Mouse (Mus musculus) urinary bladder, postnatal 14 days (tissue): ENCODE results near the gene Vpreb3.

Experiments used
- DNase-seq: peaks from one replicate; pipeline ENCODE4 v3.0.0; 2021; ENCODE audit warnings: low spot score

The Vpreb3 gene

GRCm38 (mm10) chr10:75932081-75932678, 10.7 kb upstream of the Vpreb3 start:
- peak; percentile 53 for DNase-seq

GRCm38 (mm10) chr10:75932891-75933290, 10.0 kb upstream of the Vpreb3 start, which contains the start of gene Chchd10:
Chchd10 (plus strand) TSS chr10:75933130.
- no peak for DNase-seq

GRCm38 (mm10) chr10:75934991-75935390, 7.9 kb upstream of the Vpreb3 start:
- DNase-seq = no peak

- peak; percentile 69 for DNase-seq
Observed at GRCm38 (mm10) chr10:75935680-75936541, 6.9 kb upstream of the Vpreb3 start, which contains the start of gene Mmp11. Mmp11 (minus strand) TSS chr10:75936496.

GRCm38 (mm10) chr10:75936909-75937667, 5.8 kb upstream of the Vpreb3 start:
- no peak for DNase-seq

- no peak for DNase-seq
Observed at GRCm38 (mm10) chr10:75937851-75938643, 4.8 kb upstream of the Vpreb3 start.

- DNase-seq = no peak
Observed at GRCm38 (mm10) chr10:75939481-75940234, 3.2 kb upstream of the Vpreb3 start.

- DNase-seq = no peak
Observed at GRCm38 (mm10) chr10:75940520-75940919, 2.3 kb upstream of the Vpreb3 start, which contains the start of gene Gm867. Gm867 (minus strand) TSS chr10:75940672.

- DNase-seq = no peak
Observed at GRCm38 (mm10) chr10:75941042-75941824, 1.6 kb upstream of the Vpreb3 start.

GRCm38 (mm10) chr10:75944066-75944772, 1.4 kb downstream of the Vpreb3 start:
- no peak for DNase-seq

GRCm38 (mm10) chr10:75945213-75945612, 2.4 kb downstream of the Vpreb3 start:
- no peak for DNase-seq

- no peak for DNase-seq
Observed at GRCm38 (mm10) chr10:75945896-75946295, 3.0 kb downstream of the Vpreb3 start.

GRCm38 (mm10) chr10:75948079-75948478, 5.2 kb downstream of the Vpreb3 start:
- DNase-seq = no peak

GRCm38 (mm10) chr10:75949053-75950045, 6.5 kb downstream of the Vpreb3 start:
- no peak for DNase-seq

GRCm38 (mm10) chr10:75950791-75951210, 7.9 kb downstream of the Vpreb3 start:
- peak; percentile 27 for DNase-seq

- peak; percentile 46 for DNase-seq
Observed at GRCm38 (mm10) chr10:75951424-75952050, 8.7 kb downstream of the Vpreb3 start.

GRCm38 (mm10) chr10:75954381-75954811, 11.5 kb downstream of the Vpreb3 start, which contains the start of gene Gm5134:
Gm5134 (plus strand) TSS chr10:75954514.
- no peak for DNase-seq
